Mouse (Mus musculus) 416B (cell line): Measurements from ENCODE around the gene Olfr791.

Experiments
- DNase-seq: peaks from one replicate; pipeline ENCODE4 v3.0.0; 2011; ENCODE audit warnings: low read depth

Gene Olfr791

DNA sequence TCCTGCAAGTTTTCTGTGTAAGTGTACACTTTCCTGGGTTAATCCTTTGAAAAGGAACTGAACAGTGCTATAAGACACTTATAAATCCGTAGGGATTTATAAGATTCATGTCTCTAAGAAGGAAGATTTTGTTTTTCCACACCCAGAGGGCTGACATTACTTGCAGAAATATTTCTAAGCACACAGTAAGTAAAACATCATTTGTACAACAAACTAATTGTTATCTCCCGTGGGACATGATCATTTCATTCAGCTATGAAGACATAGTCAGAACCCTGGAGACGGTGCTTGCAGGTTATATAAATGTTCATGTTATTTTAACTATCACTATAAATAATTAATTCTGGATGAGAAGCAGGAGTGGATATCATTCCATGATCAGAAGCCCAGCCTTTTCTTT is at the start of gene Olfr791:
Gene Olfr791, plus strand, starts transcription at position 301 of the 400 bp plus-strand sequence.
- DNase-seq, result no peak

DNA sequence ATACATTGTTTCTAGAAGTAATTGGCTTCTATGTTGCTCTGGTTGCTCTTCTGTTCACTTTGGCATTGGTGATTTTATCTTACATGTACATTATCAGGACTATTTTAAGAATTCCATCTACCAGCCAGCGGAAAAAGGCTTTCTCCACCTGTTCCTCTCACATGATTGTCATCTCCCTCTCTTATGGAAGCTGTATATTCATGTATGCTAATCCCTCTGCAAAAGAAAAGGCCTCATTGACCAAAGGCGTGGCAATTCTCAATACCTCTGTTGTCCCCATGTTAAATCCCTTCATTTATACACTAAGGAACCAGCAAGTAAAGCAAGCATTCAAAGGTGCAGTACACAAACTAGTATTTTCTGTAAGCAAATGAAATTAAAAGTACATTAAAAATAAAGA is 48.3 kb upstream of the Olfr791 start:
- DNase-seq, result no peak

DNA sequence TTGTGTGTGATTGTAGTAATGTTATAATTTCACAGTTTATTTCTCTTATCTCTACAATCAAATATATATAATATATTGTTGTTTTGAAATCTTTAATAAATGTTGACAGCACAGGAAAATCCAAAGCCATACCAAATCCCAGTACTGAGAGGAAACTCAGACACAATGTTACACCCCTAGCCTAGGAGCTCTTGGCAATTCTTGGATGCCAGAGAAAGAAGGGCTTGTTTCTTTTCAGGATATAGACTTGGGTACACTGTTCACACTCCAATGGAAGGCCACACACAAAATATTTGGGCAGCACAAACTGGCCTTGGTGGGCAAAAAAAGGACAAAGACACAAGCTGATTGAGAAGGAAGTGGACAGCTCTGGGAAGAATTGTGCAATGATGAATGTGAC is 47.9 kb upstream of the Olfr791 start:
- no peak for DNase-seq

- DNase-seq, result no peak
These were observed 37.1 kb upstream of the Olfr791 start, which contains the start of gene Olfr789 for GRCm38 (mm10) chr10:129484452-129484851. Olfr789 (plus strand) TSS chr10:129484752.

DNA sequence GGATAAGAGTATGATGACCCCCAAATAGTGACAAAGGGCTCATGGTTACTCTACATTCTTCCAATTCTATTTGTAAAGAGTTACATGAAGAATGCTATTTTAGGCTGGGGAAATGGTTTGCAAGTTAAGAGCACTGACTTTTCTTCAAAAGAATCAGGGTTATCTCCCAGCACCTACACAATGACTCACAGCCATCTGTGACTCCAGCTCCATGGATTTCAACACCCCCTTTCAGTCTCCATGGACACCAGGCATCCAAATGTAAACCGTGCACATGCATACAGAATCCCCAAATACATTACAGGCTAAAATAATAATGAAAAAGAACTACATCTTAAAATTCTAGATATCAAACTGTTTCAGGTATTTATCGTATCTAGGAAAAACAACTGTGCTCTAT is 31.5 kb upstream of the Olfr791 start:
- no peak for DNase-seq

GRCm38 (mm10) chr10:129498192-129498591 is 23.4 kb upstream of the Olfr791 start, which contains the start of gene Olfr790:
Olfr790 (plus strand) TSS chr10:129498492.
- DNase-seq, result no peak

- no peak for DNase-seq
These were observed 17.3 kb downstream of the Olfr791 start, which contains the start of gene Olfr792 for GRCm38 (mm10) chr10:129538862-129539261. Olfr792 (plus strand) TSS chr10:129539162.

DNA sequence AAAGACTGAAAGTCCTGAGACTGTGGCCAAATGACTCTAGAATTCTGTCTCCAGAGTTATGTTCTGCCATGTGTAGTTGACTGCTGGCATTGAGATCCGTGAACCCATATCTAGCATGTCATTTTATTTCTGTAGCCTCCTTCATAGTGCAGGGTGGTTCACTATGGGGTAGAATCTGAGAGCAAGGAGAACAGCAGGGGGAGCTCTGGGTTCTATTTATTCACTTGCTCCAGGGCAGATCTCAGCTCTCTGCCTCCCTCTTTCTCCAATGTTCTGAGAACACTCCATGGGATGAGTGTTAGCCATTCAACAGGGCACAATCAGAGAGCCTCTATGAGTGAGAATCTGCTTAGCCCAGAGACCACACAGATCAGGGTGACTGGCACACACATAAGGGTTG is 27.8 kb downstream of the Olfr791 start:
- DNase-seq, result peak; percentile 25

- no peak for DNase-seq
These were observed 45.8 kb downstream of the Olfr791 start, which contains the start of gene Olfr794 for GRCm38 (mm10) chr10:129567355-129567754. Olfr794 (plus strand) TSS chr10:129567655.

GRCm38 (mm10) chr10:129577066-129577465 is 55.5 kb downstream of the Olfr791 start:
- DNase-seq, result no peak
